Mouse (Mus musculus) lung, embryonic 15.5 days (tissue): ENCODE results near the gene Prg2. TPM values are rescaled to one million over a fixed set of nuclear protein-coding genes. Genes with fewer than 3 reads are reported as not detected.

ENCODE experiments used
- polyA plus RNA-seq: library from polyadenylated mRNA; unstranded; fragments of >200 nt; fragmentation: Nextera tagmentation; extraction: Ambion mirVana; gene quantifications from 2 replicates; pipeline ENCODE4 v1.2.1, GENCODE M21; 2015

Prg2 gene
- polyA plus RNA-seq, 1 experiment from 2014 or later = 0.24 TPM

Other genes with a start within 250 kb of the Prg2 start
- gene Ypel4, start 246.4 kb upstream of the Prg2 start, polyA plus RNA-seq = 6.3 and 6.6 TPM in 2 replicates
- 7.3 and 9.8 TPM in 2 replicates for gene Gm19426, start 236.8 kb upstream of the Prg2 start, polyA plus RNA-seq
- 92.3 and 104 TPM in 2 replicates for gene Serping1, start 205.0 kb upstream of the Prg2 start, polyA plus RNA-seq
- 63.8 and 63.9 TPM in 2 replicates for gene Ube2l6, start 181.6 kb upstream of the Prg2 start, polyA plus RNA-seq
- gene Smtnl1, start 157.8 kb upstream of the Prg2 start, polyA plus RNA-seq = 0.20 and 0.27 TPM in 2 replicates
- gene Timm10, start 153.5 kb upstream of the Prg2 start, polyA plus RNA-seq = 44.3 and 48.0 TPM in 2 replicates
- 15.1 and 15.9 TPM in 2 replicates for gene Slc43a1, start 141.6 kb upstream of the Prg2 start, polyA plus RNA-seq
- gene Rtn4rl2, start 93.8 kb upstream of the Prg2 start, polyA plus RNA-seq = 0.70 and 0.79 TPM in 2 replicates
- 78.5 and 89.7 TPM in 2 replicates for gene Slc43a3, start 43.9 kb upstream of the Prg2 start, polyA plus RNA-seq
- gene Prg3, start 7.8 kb downstream of the Prg2 start, polyA plus RNA-seq = not detected in 2 replicates
- 298 and 303 TPM in 2 replicates for gene Ssrp1, start 56.8 kb downstream of the Prg2 start, polyA plus RNA-seq
- 0.77 and 0.91 TPM in 2 replicates for gene P2rx3, start 57.0 kb downstream of the Prg2 start, polyA plus RNA-seq
- 38.8 and 53.6 TPM in 2 replicates for gene Tnks1bp1, start 67.6 kb downstream of the Prg2 start, polyA plus RNA-seq
- 181 and 184 TPM in 2 replicates for gene Aplnr, start 155.8 kb downstream of the Prg2 start, polyA plus RNA-seq
- 0.29 and 0.35 TPM in 2 replicates for gene Lrrc55, start 216.7 kb downstream of the Prg2 start, polyA plus RNA-seq